Mouse (Mus musculus) E14TG2a.4 (cell line): ENCODE data around the gene Gm3642.
"Not testable (repeated sequence)": the region's sequence is repeated elsewhere in the genome, so short reads cannot be mapped to it uniquely, and the experiment has no call there.

ENCODE experiments used
- CTCF ChIP-seq: conservative IDR thresholded peaks from 2 replicates; pipeline ENCODE4 v1.5.1; 2014; ENCODE audit warnings: low read length
- POU5F1 ChIP-seq: IDR thresholded peaks from 2 replicates; pipeline ENCODE4 v1.6.1; 2014; ENCODE audit warnings: low read length, borderline replicate concordance

DNA sequence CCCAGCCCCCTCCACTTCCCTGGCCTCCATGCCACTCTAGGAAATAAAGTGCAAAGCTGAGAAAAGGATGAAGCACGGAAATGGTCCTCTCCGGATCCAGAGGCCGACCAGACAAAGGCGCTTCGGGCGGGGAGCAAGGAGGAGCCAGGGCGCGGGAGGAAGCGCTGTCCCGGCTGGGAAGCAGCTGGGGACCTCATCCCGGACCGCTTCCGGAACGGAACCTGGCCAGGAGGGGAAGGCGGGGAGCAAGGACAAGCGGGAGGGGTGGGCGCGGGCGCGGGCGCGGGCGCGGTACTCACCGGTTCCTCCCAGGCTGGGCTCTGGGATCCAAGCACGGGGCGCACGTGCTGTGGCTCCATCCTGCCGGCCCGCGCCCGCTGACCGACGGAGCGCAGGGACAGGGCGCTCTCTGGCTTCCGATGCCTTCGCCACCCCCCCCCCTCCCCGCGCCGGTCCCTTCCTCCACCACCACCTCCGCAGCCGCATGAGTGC lies 49.5 kb upstream of the Gm3642 start, which contains the start of gene Gm3667:
- TF ChIP-seq CTCF, POU5F1: not testable (repeated sequence)
